Mouse (Mus musculus) midbrain, embryonic 10.5 days (tissue): ENCODE measurements at regions not wholly inside any gene's neighbourhood (a gene's known extent, or its start where the extent isn't known, plus 50 kb on each side); places are given as distances from the start of the nearest gene placed in this dataset.
A peak's percentile ranks its signal among the peaks of the same experiment; 100 is the strongest.
"Not testable (repeated sequence)": the region's sequence is repeated elsewhere in the genome, so short reads cannot be mapped to it uniquely, and the experiment has no call there.

Experiments used
- DNase-seq: peaks from one replicate; pipeline ENCODE4 v3.0.0-alpha.2; 2017; ENCODE audit warnings: low spot score
- H3K27ac ChIP-seq: fragments of 300-500 bp; sonication (generic); replicated peaks from 2 replicates; pipeline ENCODE4 v1.5.1; 2016; ENCODE audit warnings: mild to moderate bottlenecking
- H3K27me3 ChIP-seq: fragments of 300-500 bp; sonication (generic); 2 replicates; pipeline ENCODE4 v1.6.1; 2016; ENCODE audit warnings: low read depth, mild to moderate bottlenecking; ENCODE audit not compliant: poor library complexity, severe bottlenecking
- H3K36me3 ChIP-seq: fragments of 300-500 bp; sonication (generic); 2 replicates; pipeline ENCODE4 v1.6.1; 2016; ENCODE audit warnings: mild to moderate bottlenecking, moderate library complexity
- H3K4me1 ChIP-seq: fragments of 300-500 bp; sonication (generic); 2 replicates; pipeline ENCODE4 v1.6.1; 2016
- H3K4me3 ChIP-seq: fragments of 300-500 bp; sonication (generic); 2 replicates; pipeline ENCODE4 v1.5.1; 2016; ENCODE audit warnings: mild to moderate bottlenecking, moderate library complexity
- H3K9me3 ChIP-seq: fragments of 300-500 bp; sonication (generic); replicated peaks from 2 replicates; pipeline ENCODE4 v1.6.1; 2016; ENCODE audit warnings: mild to moderate bottlenecking
- WGBS: fragments of 180-500 bp; shearing (Covaris S2); methylation state at CpG from one replicate; pipeline ENCODE4 v1.1.7; 2016; 5-methylcytosine and 5-hydroxymethylcytosine counted together

- no peaks in the 10 kb centered on the region for H3K4me1 ChIP-seq
- H3K9me3 ChIP-seq, result peaks cover 25% of the 10 kb centered on the region
- no peaks in the 10 kb centered on the region for H3K36me3 ChIP-seq
- H3K27ac ChIP-seq, result no peak overlapping the region
- no peak overlapping the region for H3K4me3 ChIP-seq
- 85% methylated on average over 3 of the region's 3 CpGs for WGBS
- no peak for DNase-seq
- H3K27me3 ChIP-seq, result no peaks in the 10 kb centered on the region
These were observed 58.1 kb upstream of the Slc1a4 start for GRCm38 (mm10) chr11:20390622-20391021.

GRCm38 (mm10) chr11:20393302-20393701 is 60.8 kb upstream of the Slc1a4 start:
- not testable (repeated sequence) for H3K4me1 ChIP-seq, DNase-seq, H3K4me3 ChIP-seq, H3K27ac ChIP-seq, H3K27me3 ChIP-seq, H3K36me3 ChIP-seq
- peaks cover 25% of the 10 kb centered on the region for H3K9me3 ChIP-seq
- 68% methylated on average over 3 of the region's 3 CpGs for WGBS

GRCm38 (mm10) chr11:20393807-20394206 is 61.3 kb upstream of the Slc1a4 start:
- not testable (repeated sequence) for DNase-seq, H3K27me3 ChIP-seq, H3K4me1 ChIP-seq, H3K4me3 ChIP-seq, H3K36me3 ChIP-seq, H3K27ac ChIP-seq
- WGBS, result 93% methylated on average over 3 of the region's 3 CpGs
- H3K9me3 ChIP-seq, result peaks cover 25% of the 10 kb centered on the region

GRCm38 (mm10) chr11:20395848-20396203 is 63.3 kb upstream of the Slc1a4 start:
- no peak for DNase-seq
- 0 out of 2 replicates have a peak, but pooled peaks cover 5% of the 10 kb centered on the region for H3K27me3 ChIP-seq
- no peaks in the 10 kb centered on the region for H3K36me3 ChIP-seq
- WGBS, result 92% methylated on average over 7 of the region's 7 CpGs
- H3K4me3 ChIP-seq, result no peak overlapping the region
- H3K27ac ChIP-seq, result no peak overlapping the region
- H3K4me1 ChIP-seq, result peaks cover 9% of the 10 kb centered on the region
- H3K9me3 ChIP-seq, result peaks cover 22% of the 10 kb centered on the region

GRCm38 (mm10) chr11:20396204-20396848 is 63.8 kb upstream of the Slc1a4 start:
- Histone ChIP-seq H3K4me3 (no peak overlapping the region), H3K9me3 (peaks cover 17% of the 10 kb centered on the region), H3K4me1 (peaks cover 12% of the 10 kb centered on the region), H3K27me3 (0 out of 2 replicates have a peak, but pooled peaks cover 5% of the 10 kb centered on the region), H3K36me3 (no peaks in the 10 kb centered on the region), H3K27ac (no peak overlapping the region)
- 83% methylated on average over 11 of the region's 11 CpGs for WGBS
- DNase-seq, result no peak

GRCm38 (mm10) chr11:20396884-20397283 is 64.4 kb upstream of the Slc1a4 start:
- no peaks in the 10 kb centered on the region for H3K36me3 ChIP-seq
- no peak for DNase-seq
- WGBS, result 92% methylated on average over 3 of the region's 3 CpGs
- peaks cover 12% of the 10 kb centered on the region for H3K4me1 ChIP-seq
- H3K9me3 ChIP-seq, result peaks cover 12% of the 10 kb centered on the region; the same call in 1 of the 2 replicates
- no peak overlapping the region for H3K27ac ChIP-seq
- H3K27me3 ChIP-seq, result 0 out of 2 replicates have a peak, but pooled peaks cover 5% of the 10 kb centered on the region
- no peak overlapping the region for H3K4me3 ChIP-seq

GRCm38 (mm10) chr11:20400302-20401234 is 68.1 kb upstream of the Slc1a4 start:
- Histone ChIP-seq H3K4me3 (peak overlapping the region; percentile 51), H3K36me3 (no peaks in the 10 kb centered on the region), H3K4me1 (peaks cover 12% of the 10 kb centered on the region), H3K9me3 (no peaks in the 10 kb centered on the region), H3K27me3 (0 out of 2 replicates have a peak, but pooled peaks cover 5% of the 10 kb centered on the region), H3K27ac (peak overlapping the region; percentile 80)
- DNase-seq, result peak; percentile 87
- WGBS, result 3% methylated on average over 32 of the region's 32 CpGs

- WGBS, result 76% methylated on average over 3 of the region's 3 CpGs
- H3K9me3 ChIP-seq, result no peaks in the 10 kb centered on the region
- H3K4me3 ChIP-seq, result no peak overlapping the region
- H3K36me3 ChIP-seq, result no peaks in the 10 kb centered on the region
- 0 out of 2 replicates have a peak, but pooled peaks cover 5% of the 10 kb centered on the region for H3K27me3 ChIP-seq
- H3K27ac ChIP-seq, result no peak overlapping the region
- H3K4me1 ChIP-seq, result peaks cover 12% of the 10 kb centered on the region
- DNase-seq, result no peak
These were observed 70.9 kb upstream of the Slc1a4 start for GRCm38 (mm10) chr11:20403456-20403855.

- Histone ChIP-seq H3K27me3 (0 out of 2 replicates have a peak, but pooled peaks cover 5% of the 10 kb centered on the region), H3K9me3 (no peaks in the 10 kb centered on the region), H3K4me3 (no peak overlapping the region), H3K4me1 (peaks cover 12% of the 10 kb centered on the region), H3K27ac (no peak overlapping the region), H3K36me3 (no peaks in the 10 kb centered on the region)
- no peak for DNase-seq
- 89% methylated on average over 5 of the region's 5 CpGs for WGBS
These were observed 72.0 kb upstream of the Slc1a4 start for GRCm38 (mm10) chr11:20404476-20404875.

GRCm38 (mm10) chr11:20418141-20418540 is 85.6 kb upstream of the Slc1a4 start:
- no peaks in the 10 kb centered on the region for H3K27me3 ChIP-seq
- no peak overlapping the region for H3K27ac ChIP-seq
- DNase-seq, result no peak
- peaks cover 42% of the 10 kb centered on the region for H3K9me3 ChIP-seq
- H3K4me3 ChIP-seq, result no peak overlapping the region
- no peaks in the 10 kb centered on the region for H3K4me1 ChIP-seq
- H3K36me3 ChIP-seq, result no peaks in the 10 kb centered on the region
- WGBS, result 80% methylated on average over 2 of the region's 2 CpGs

GRCm38 (mm10) chr11:20420876-20421275 is 88.4 kb upstream of the Slc1a4 start:
- Histone ChIP-seq H3K4me1 (no peaks in the 10 kb centered on the region), H3K36me3 (no peaks in the 10 kb centered on the region), H3K4me3 (no peak overlapping the region), H3K27me3 (no peaks in the 10 kb centered on the region), H3K27ac (no peak overlapping the region), H3K9me3 (peaks cover 23% of the 10 kb centered on the region)
- no peak for DNase-seq
- 73% methylated on average over 4 of the region's 4 CpGs for WGBS

- no peaks in the 10 kb centered on the region for H3K9me3 ChIP-seq
- no peaks in the 10 kb centered on the region for H3K27me3 ChIP-seq
- H3K27ac ChIP-seq, result no peak overlapping the region
- 0 out of 2 replicates have a peak, but pooled peaks cover 7% of the 10 kb centered on the region for H3K4me1 ChIP-seq
- WGBS, result 86% methylated on average over 9 of the region's 9 CpGs
- H3K36me3 ChIP-seq, result no peaks in the 10 kb centered on the region
- no peak overlapping the region for H3K4me3 ChIP-seq
- DNase-seq, result no peak
These were observed 103.5 kb upstream of the Slc1a4 start for GRCm38 (mm10) chr11:20436057-20436456.

- Histone ChIP-seq H3K36me3 (no peaks in the 10 kb centered on the region), H3K4me1 (peaks cover 38% of the 10 kb centered on the region), H3K27me3 (no peaks in the 10 kb centered on the region), H3K27ac (no peak overlapping the region), H3K9me3 (peaks cover 1% of the 10 kb centered on the region; the same call in 1 of the 2 replicates), H3K4me3 (no peak overlapping the region)
- WGBS, result 24% methylated on average over 4 of the region's 4 CpGs
- DNase-seq, result peak; percentile 39
These were observed 100.6 kb upstream of the Sertad2 start for GRCm38 (mm10) chr11:20442476-20442875.
